Mouse (Mus musculus): ENCODE data around the gene Rnf212b. TPM values are rescaled to one million over a fixed set of nuclear protein-coding genes. Genes with fewer than 3 reads are reported as not detected.
A peak's percentile ranks its signal among the peaks of the same experiment; 100 is the strongest.

Rnf212b gene
- polyA plus RNA-seq, 1 experiment from 2014 or later: not detected

GRCm38 (mm10) chr14:54857891-54858290 is 44.0 kb downstream of the Rnf212b start:
- 0 out of 2 replicates have a peak, but pooled peaks cover 3% of the 10 kb centered on the region for H3K4me1 ChIP-seq
- no peaks in the 10 kb centered on the region for H3K9me3 ChIP-seq (replicated peaks)
- H3K9ac ChIP-seq: no peak overlapping the region
- no peak overlapping the region for H3K4me3 ChIP-seq
- H3K4me2 ChIP-seq: no peak overlapping the region
- WGBS (ENCODE audit: insufficient replicate concordance): 79% methylated on average over 9 of the region's 9 CpGs
- no peaks in the 10 kb centered on the region for H3K27me3 ChIP-seq (replicated peaks)
- no peak overlapping the region for H3K27ac ChIP-seq
- no peak for ATAC-seq
- H3K36me3 ChIP-seq: peaks cover 8% of the 10 kb centered on the region; the same call in 1 of the 2 replicates

- no peak overlapping the region for H3K9ac ChIP-seq
- no peak overlapping the region for H3K4me2 ChIP-seq
- no peaks in the 10 kb centered on the region for H3K9me3 ChIP-seq (replicated peaks)
- ATAC-seq: no peak
- no peak overlapping the region for H3K27ac ChIP-seq
- 23% methylated on average over 2 of the region's 2 CpGs for WGBS (ENCODE audit: insufficient replicate concordance)
- no peak overlapping the region for H3K4me3 ChIP-seq
- H3K4me1 ChIP-seq: peaks cover 13% of the 10 kb centered on the region
- peaks cover 8% of the 10 kb centered on the region; the same call in 1 of the 2 replicates for H3K36me3 ChIP-seq
- no peaks in the 10 kb centered on the region for H3K27me3 ChIP-seq (replicated peaks)
Observed at GRCm38 (mm10) chr14:54860511-54860910, 46.6 kb downstream of the Rnf212b start.

GRCm38 (mm10) chr14:54863501-54864312 is 49.8 kb downstream of the Rnf212b start:
- peak overlapping the region; percentile 89 for H3K9ac ChIP-seq
- under 1% methylated on average over 43 of the region's 56 CpGs for WGBS (ENCODE audit: insufficient replicate concordance)
- no peaks in the 10 kb centered on the region for H3K27me3 ChIP-seq (replicated peaks)
- H3K4me2 ChIP-seq: peak overlapping the region; percentile 99
- ATAC-seq: peak; percentile 100
- H3K4me3 ChIP-seq: peak overlapping the region; percentile 92
- peaks cover 13% of the 10 kb centered on the region for H3K4me1 ChIP-seq
- peak overlapping the region; percentile 68 for H3K27ac ChIP-seq
- no peaks in the 10 kb centered on the region for H3K9me3 ChIP-seq (replicated peaks)
- H3K36me3 ChIP-seq: no peaks in the 10 kb centered on the region

GRCm38 (mm10) chr14:54864313-54865036 is 50.5 kb downstream of the Rnf212b start:
- H3K4me2 ChIP-seq: peak overlapping the region; percentile 99
- H3K9me3 ChIP-seq (replicated peaks): no peaks in the 10 kb centered on the region
- ATAC-seq: peak; percentile 14; the same call in 1 of the 2 replicates
- H3K27ac ChIP-seq: peak overlapping the region; percentile 68
- peak overlapping the region; percentile 89 for H3K9ac ChIP-seq
- H3K4me3 ChIP-seq: peak overlapping the region; percentile 92
- WGBS (ENCODE audit: insufficient replicate concordance): 10% methylated on average over 21 of the region's 21 CpGs
- H3K36me3 ChIP-seq: no peaks in the 10 kb centered on the region
- H3K4me1 ChIP-seq: peaks cover 10% of the 10 kb centered on the region
- H3K27me3 ChIP-seq (replicated peaks): no peaks in the 10 kb centered on the region

- H3K36me3 ChIP-seq: no peaks in the 10 kb centered on the region
- H3K9me3 ChIP-seq (replicated peaks): no peaks in the 10 kb centered on the region
- no peak overlapping the region for H3K27ac ChIP-seq
- H3K9ac ChIP-seq: no peak overlapping the region
- no peak overlapping the region for H3K4me2 ChIP-seq
- H3K27me3 ChIP-seq (replicated peaks): no peaks in the 10 kb centered on the region
- 67% methylated on average over 5 of the region's 5 CpGs for WGBS (ENCODE audit: insufficient replicate concordance)
- no peak for ATAC-seq
- peaks cover 10% of the 10 kb centered on the region for H3K4me1 ChIP-seq
- no peak overlapping the region for H3K4me3 ChIP-seq
Observed at GRCm38 (mm10) chr14:54865626-54866025, 51.7 kb downstream of the Rnf212b start.

GRCm38 (mm10) chr14:54866268-54866667 is 52.3 kb downstream of the Rnf212b start:
- Histone ChIP-seq H3K9me3 (replicated peaks) (no peaks in the 10 kb centered on the region), H3K9ac (no peak overlapping the region), H3K4me2 (no peak overlapping the region), H3K27me3 (replicated peaks) (no peaks in the 10 kb centered on the region), H3K4me1 (peaks cover 10% of the 10 kb centered on the region), H3K4me3 (no peak overlapping the region), H3K36me3 (no peaks in the 10 kb centered on the region), H3K27ac (no peak overlapping the region)
- WGBS (ENCODE audit: insufficient replicate concordance): 24% methylated on average over 3 of the region's 3 CpGs
- no peak for ATAC-seq

GRCm38 (mm10) chr14:54866936-54867335 is 53.0 kb downstream of the Rnf212b start:
- H3K4me2 ChIP-seq: no peak overlapping the region
- ATAC-seq: no peak
- no peak overlapping the region for H3K4me3 ChIP-seq
- H3K9me3 ChIP-seq (replicated peaks): no peaks in the 10 kb centered on the region
- H3K27ac ChIP-seq: no peak overlapping the region
- H3K36me3 ChIP-seq: no peaks in the 10 kb centered on the region
- WGBS (ENCODE audit: insufficient replicate concordance): 54% methylated on average over 5 of the region's 5 CpGs
- H3K4me1 ChIP-seq: peaks cover 10% of the 10 kb centered on the region
- H3K9ac ChIP-seq: no peak overlapping the region
- H3K27me3 ChIP-seq (replicated peaks): no peaks in the 10 kb centered on the region

GRCm38 (mm10) chr14:54868026-54868425 is 54.1 kb downstream of the Rnf212b start:
- 64% methylated on average over 4 of the region's 4 CpGs for WGBS (ENCODE audit: insufficient replicate concordance)
- Histone ChIP-seq H3K4me2 (no peak overlapping the region), H3K27me3 (replicated peaks) (no peaks in the 10 kb centered on the region), H3K36me3 (no peaks in the 10 kb centered on the region), H3K9ac (no peak overlapping the region), H3K27ac (no peak overlapping the region), H3K9me3 (replicated peaks) (no peaks in the 10 kb centered on the region), H3K4me1 (peaks cover 10% of the 10 kb centered on the region), H3K4me3 (no peak overlapping the region)
- no peak for ATAC-seq

GRCm38 (mm10) chr14:54870861-54871260 is 56.9 kb downstream of the Rnf212b start, which contains the start of gene Homez:
TSS of gene Homez (minus strand) at chr14:54870961.
- no peak within 1 kb of the TSS for H3K4me3 ChIP-seq
- no peak within 1 kb of the TSS for H3K9ac ChIP-seq
- WGBS (ENCODE audit: insufficient replicate concordance): 81% methylated on average over 5 of the region's 5 CpGs
- H3K36me3 ChIP-seq: no peaks in the 10 kb centered on the region
- no peak within 1 kb of the TSS for H3K4me2 ChIP-seq
- ATAC-seq: no peak
- H3K4me1 ChIP-seq: peaks cover 7% of the 10 kb centered on the region
- H3K27ac ChIP-seq: no peak within 1 kb of the TSS
- peaks cover 7% of the 10 kb centered on the region; the same call in 1 of the 2 replicates for H3K27me3 ChIP-seq (replicated peaks)
- no peaks in the 10 kb centered on the region for H3K9me3 ChIP-seq (replicated peaks)

GRCm38 (mm10) chr14:54874165-54874564 is 60.2 kb downstream of the Rnf212b start:
- 79% methylated on average over 3 of the region's 3 CpGs for WGBS (ENCODE audit: insufficient replicate concordance)
- no peak for ATAC-seq
- H3K4me1 ChIP-seq: peaks cover 29% of the 10 kb centered on the region
- no peak overlapping the region for H3K4me2 ChIP-seq
- no peaks in the 10 kb centered on the region for H3K36me3 ChIP-seq
- H3K4me3 ChIP-seq: no peak overlapping the region
- no peak overlapping the region for H3K27ac ChIP-seq
- H3K27me3 ChIP-seq (replicated peaks): peaks cover 12% of the 10 kb centered on the region; the same call in 1 of the 2 replicates
- no peak overlapping the region for H3K9ac ChIP-seq
- H3K9me3 ChIP-seq (replicated peaks): no peaks in the 10 kb centered on the region

GRCm38 (mm10) chr14:54875844-54876538 is 62.0 kb downstream of the Rnf212b start:
- WGBS (ENCODE audit: insufficient replicate concordance): 3% methylated on average over 36 of the region's 36 CpGs
- peak; percentile 26 for ATAC-seq
- H3K4me1 ChIP-seq: peaks cover 29% of the 10 kb centered on the region
- H3K27ac ChIP-seq: peak overlapping the region; percentile 79
- no peaks in the 10 kb centered on the region for H3K9me3 ChIP-seq (replicated peaks)
- peak overlapping the region; percentile 80 for H3K4me3 ChIP-seq
- peak overlapping the region; percentile 100 for H3K4me2 ChIP-seq
- peak overlapping the region; percentile 84 for H3K9ac ChIP-seq
- peaks cover 12% of the 10 kb centered on the region; the same call in 1 of the 2 replicates for H3K27me3 ChIP-seq (replicated peaks)
- H3K36me3 ChIP-seq: no peaks in the 10 kb centered on the region
